Mouse (Mus musculus) kidney, postnatal 10 days (tissue): ENCODE measurements at regions not wholly inside any gene's neighbourhood (a gene's known extent, or its start where the extent isn't known, plus 50 kb on each side); places are given as distances from the start of the nearest gene placed in this dataset.
"Not testable (repeated sequence)": the region's sequence is repeated elsewhere in the genome, so short reads cannot be mapped to it uniquely, and the experiment has no call there.

Source experiments
- DNase-seq: peaks from one replicate; pipeline ENCODE4 v3.0.0; 2021; ENCODE audit warnings: mixed read lengths

GRCm38 (mm10) chr15:38410462-38410861 is 985.1 kb downstream of the 4930447A16Rik start:
- DNase-seq: no peak

DNA sequence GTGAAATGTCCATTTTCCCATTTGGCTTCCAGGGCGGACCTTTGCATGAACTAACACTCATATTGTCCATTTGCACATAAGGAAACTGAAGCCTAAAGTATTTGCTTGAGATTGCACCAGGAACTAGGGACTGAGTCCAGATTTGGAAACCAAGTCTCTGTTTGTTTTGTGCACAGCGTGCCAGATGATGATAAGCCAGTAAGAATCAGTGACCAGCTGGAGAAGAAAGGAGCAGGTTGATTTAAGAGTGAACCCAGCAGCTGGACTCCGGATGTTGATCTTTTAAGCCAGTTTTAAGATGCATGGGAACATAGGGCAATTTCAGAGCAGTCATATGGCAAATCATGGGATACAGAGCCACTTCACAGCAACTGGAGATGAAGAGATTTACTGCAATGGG is 987.1 kb downstream of the 4930447A16Rik start:
- DNase-seq: no peak

- no peak for DNase-seq
Measured at GRCm38 (mm10) chr15:38413329-38413728, 988.0 kb downstream of the 4930447A16Rik start.

GRCm38 (mm10) chr15:38414318-38415090 is 989.1 kb downstream of the 4930447A16Rik start:
- peak; percentile 69 for DNase-seq

- DNase-seq: no peak
Measured at GRCm38 (mm10) chr15:38415091-38415486, 989.7 kb downstream of the 4930447A16Rik start.

GRCm38 (mm10) chr15:38419621-38420020 is 994.3 kb downstream of the 4930447A16Rik start:
- peak; percentile 70 for DNase-seq

- DNase-seq: peak; percentile 31
Measured at GRCm38 (mm10) chr15:38420784-38421183, 995.4 kb downstream of the 4930447A16Rik start.

- DNase-seq: no peak
Measured at GRCm38 (mm10) chr15:38422741-38423140, 997.4 kb downstream of the 4930447A16Rik start.

- DNase-seq: no peak
Measured at GRCm38 (mm10) chr15:38425506-38425905, 1000.2 kb downstream of the 4930447A16Rik start.

DNA sequence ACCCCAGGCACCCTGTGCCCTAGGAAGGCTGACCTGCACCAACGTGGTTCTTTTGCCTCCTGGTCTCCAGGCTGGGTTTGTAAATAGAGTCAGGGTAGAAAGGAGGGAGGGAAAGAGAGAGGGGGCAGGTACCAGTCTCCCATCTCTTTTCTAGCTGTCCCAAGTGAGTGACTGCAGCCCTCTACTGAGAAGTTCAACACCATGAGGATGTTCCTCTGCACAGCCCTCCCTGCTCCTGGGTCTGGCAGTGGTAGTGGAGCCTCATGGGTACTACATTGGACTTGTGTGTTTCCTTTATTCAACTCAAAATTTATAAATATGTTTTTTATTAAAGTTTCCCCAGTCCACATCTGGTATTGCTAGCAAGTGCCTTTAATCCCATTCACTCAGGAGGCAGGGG is 1002.6 kb downstream of the 4930447A16Rik start:
- no peak for DNase-seq

DNA sequence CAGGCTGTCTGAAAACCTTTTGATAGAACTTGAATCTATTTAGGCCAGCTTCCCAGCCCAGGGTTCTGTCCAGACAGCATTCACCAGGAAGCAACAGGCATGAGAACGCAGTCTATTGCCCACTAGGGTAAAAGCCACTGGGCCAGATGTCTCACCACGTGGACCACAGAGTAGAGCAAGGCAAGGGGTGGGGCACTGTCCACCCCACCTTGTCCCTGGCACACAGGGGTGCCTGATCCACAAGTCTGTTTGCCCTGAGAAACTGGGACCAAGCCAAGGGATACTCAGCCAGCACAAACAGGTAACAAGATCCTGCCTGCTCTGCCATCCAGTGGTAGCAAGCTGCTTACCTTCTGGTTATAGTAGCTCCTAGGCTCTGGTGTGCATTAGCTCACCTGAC is 1006.3 kb downstream of the 4930447A16Rik start:
- DNase-seq: peak; percentile 66

DNA sequence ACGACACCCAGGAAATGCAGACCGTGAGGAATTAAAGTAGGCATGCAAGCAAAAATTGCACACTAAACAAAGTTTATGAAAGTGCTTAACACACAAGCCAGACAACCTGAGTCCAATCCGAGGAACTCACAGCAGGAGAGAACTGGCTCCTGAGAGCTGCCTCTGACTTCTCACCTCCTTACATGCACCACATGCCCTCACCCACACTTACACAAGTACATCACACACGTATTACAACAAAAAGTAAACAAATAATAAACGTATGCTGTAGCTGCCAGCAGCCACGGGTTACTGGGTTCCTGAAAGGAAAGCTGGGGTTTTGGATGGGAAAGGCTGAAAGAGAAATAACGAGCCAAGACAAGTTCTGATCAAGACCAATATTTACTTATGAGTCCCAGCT is 1008.0 kb downstream of the 4930447A16Rik start:
- no peak for DNase-seq

GRCm38 (mm10) chr15:38434239-38434638 is 1008.9 kb downstream of the 4930447A16Rik start:
- DNase-seq: not testable (repeated sequence)
